Mouse (Mus musculus) cerebellum, adult 2 months (tissue): ENCODE results near the gene Cyren. TPM values are rescaled to one million over a fixed set of nuclear protein-coding genes. Genes with fewer than 3 reads are reported as not detected.

Experiments
- DNase-seq, 2 experiments: peaks; one replicate each; pipeline ENCODE4 v3.0.0; 2021
- H3K27ac ChIP-seq: fragments of 200-500 bp; 2 replicates; pipeline ENCODE4 v1.5.1; 2012; ENCODE audit warnings: low read length, control low read depth, inconsistent platforms; ENCODE audit not compliant: insufficient read depth
- H3K27me3 ChIP-seq: fragments of 200-500 bp; 2 replicates; pipeline ENCODE4 v1.6.1; 2012; ENCODE audit warnings: inconsistent platforms, mild to moderate bottlenecking, low read length, moderate library complexity; ENCODE audit not compliant: control insufficient read depth, insufficient read depth
- H3K4me1 ChIP-seq: fragments of 200-500 bp; 2 replicates; pipeline ENCODE4 v1.6.1; 2011; ENCODE audit warnings: low read length; ENCODE audit not compliant: control insufficient read depth, insufficient read depth
- H3K4me3 ChIP-seq: fragments of 200-500 bp; replicated peaks from 2 replicates; pipeline ENCODE3; 2011; ENCODE audit warnings: mild to moderate bottlenecking, low read depth, low read length, control low read depth; ENCODE audit not compliant: insufficient read depth
- CTCF ChIP-seq: fragments of 200-500 bp; IDR thresholded peaks from 2 replicates; pipeline ENCODE4 v1.5.1; 2011; ENCODE audit warnings: low read depth, mild to moderate bottlenecking, control low read depth, low read length, moderate library complexity, borderline replicate concordance; ENCODE audit not compliant: insufficient read depth
- POLR2A ChIP-seq: fragments of 200-500 bp; IDR thresholded peaks from 2 replicates; pipeline ENCODE4 v1.6.1; 2011; ENCODE audit warnings: low read length, control low read depth, borderline replicate concordance; ENCODE audit not compliant: insufficient read depth
- WGBS: fragments of 180-500 bp; shearing (Covaris S2); methylation state at CpG from one replicate; pipeline ENCODE4 v1.1.7; 2018; 5-methylcytosine and 5-hydroxymethylcytosine counted together
- polyA plus RNA-seq: library from polyadenylated mRNA; depleted of rRNA; stranded (reverse); fragments of >200 nt; gene quantifications from 2 replicates; pipeline ENCODE4 v1.2.3, GENCODE M21; 2012

The Cyren gene
- polyA plus RNA-seq, 1 experiment, result 4.9 TPM

DNA sequence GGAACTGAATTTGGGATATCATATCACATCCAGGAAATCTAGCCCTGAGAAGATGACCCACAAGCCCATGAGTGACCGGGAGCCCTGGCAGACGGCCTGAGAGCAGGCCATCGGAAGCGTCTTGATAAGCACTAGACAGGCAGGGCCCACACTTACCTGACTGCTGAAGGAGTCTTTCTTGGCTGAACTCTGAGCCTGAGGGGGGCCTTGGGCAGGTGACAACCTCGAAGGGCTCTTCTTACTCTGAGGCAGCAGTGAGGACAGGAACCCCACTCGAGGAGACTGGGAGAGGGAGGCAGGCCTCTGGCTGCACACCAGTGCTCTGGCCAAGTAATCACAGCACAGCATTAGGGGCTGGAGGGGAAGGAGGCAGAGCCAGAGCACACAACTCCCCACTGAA is 26.5 kb upstream of the Cyren start:
- 84% methylated on average over 6 of the region's 6 CpGs for WGBS
- peaks cover 7% of the 10 kb centered on the region for H3K4me1 ChIP-seq
- H3K27me3 ChIP-seq, result no peaks in the 10 kb centered on the region
- no peak overlapping the region for H3K27ac ChIP-seq
- no peak overlapping the region for H3K4me3 ChIP-seq
- TF ChIP-seq CTCF (no peak), POLR2A (no peak)
- DNase-seq, result no peak

GRCm38 (mm10) chr6:34903851-34904250 is 26.0 kb upstream of the Cyren start:
- Histone ChIP-seq H3K27ac (no peak overlapping the region), H3K4me1 (peaks cover 7% of the 10 kb centered on the region), H3K4me3 (no peak overlapping the region), H3K27me3 (no peaks in the 10 kb centered on the region)
- no peak for TF ChIP-seq POLR2A
- no peak for TF ChIP-seq CTCF
- DNase-seq, result no peak
- WGBS, result 87% methylated on average over 10 of the region's 10 CpGs

DNA sequence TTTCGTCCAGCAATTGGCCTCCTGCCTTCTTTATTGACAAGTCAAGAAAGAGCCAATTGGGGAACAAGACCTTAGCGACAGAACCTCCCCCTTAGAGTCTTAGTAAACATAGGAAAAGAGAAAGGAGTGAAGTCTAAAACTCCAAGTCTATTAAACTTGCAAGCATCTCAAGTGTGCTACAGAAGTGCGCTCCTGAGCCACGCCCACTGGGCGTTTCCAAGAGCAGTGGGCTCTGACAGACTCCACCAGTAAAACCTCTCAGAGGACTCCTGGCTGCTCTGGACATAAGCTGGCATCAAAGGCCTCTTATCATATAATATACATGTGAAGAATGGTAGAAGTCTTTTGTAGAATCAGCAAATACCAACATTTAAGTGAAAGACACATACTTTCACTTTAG is 25.6 kb upstream of the Cyren start:
- H3K4me1 ChIP-seq, result peaks cover 7% of the 10 kb centered on the region
- WGBS, result 92% methylated on average over 5 of the region's 5 CpGs
- H3K27me3 ChIP-seq, result no peaks in the 10 kb centered on the region
- no peak overlapping the region for H3K27ac ChIP-seq
- no peak overlapping the region for H3K4me3 ChIP-seq
- no peak for DNase-seq
- no peak for TF ChIP-seq POLR2A
- TF ChIP-seq CTCF, result no peak

GRCm38 (mm10) chr6:34902578-34902977 is 24.7 kb upstream of the Cyren start:
- no peak for DNase-seq
- Histone ChIP-seq H3K4me1 (peaks cover 7% of the 10 kb centered on the region), H3K4me3 (no peak overlapping the region), H3K27me3 (no peaks in the 10 kb centered on the region), H3K27ac (no peak overlapping the region)
- 94% methylated on average over 7 of the region's 7 CpGs for WGBS
- TF ChIP-seq CTCF, result no peak
- TF ChIP-seq POLR2A, result no peak

- TF ChIP-seq CTCF (no peak), POLR2A (no peak)
- no peak for DNase-seq
- Histone ChIP-seq H3K4me1 (peaks cover 7% of the 10 kb centered on the region), H3K4me3 (no peak overlapping the region), H3K27me3 (no peaks in the 10 kb centered on the region), H3K27ac (no peak overlapping the region)
- 84% methylated on average over 9 of the region's 9 CpGs for WGBS
These were observed 24.1 kb upstream of the Cyren start for GRCm38 (mm10) chr6:34901911-34902444.

GRCm38 (mm10) chr6:34900990-34901389 is 23.1 kb upstream of the Cyren start:
- Histone ChIP-seq H3K27me3 (no peaks in the 10 kb centered on the region), H3K4me1 (peaks cover 10% of the 10 kb centered on the region), H3K27ac (0 out of 2 replicates have a peak overlapping the region, but pooled peaks have one; percentile 15), H3K4me3 (no peak overlapping the region)
- WGBS, result 34% methylated on average over 2 of the region's 2 CpGs
- TF ChIP-seq POLR2A (no peak), CTCF (no peak)
- peak; percentile 61 to 70 for DNase-seq

- TF ChIP-seq POLR2A, result no peak
- TF ChIP-seq CTCF, result no peak
- Histone ChIP-seq H3K27ac (no peak overlapping the region), H3K27me3 (no peaks in the 10 kb centered on the region), H3K4me1 (peaks cover 14% of the 10 kb centered on the region), H3K4me3 (no peak overlapping the region)
- DNase-seq, result no peak
- 92% methylated on average over 2 of the region's 2 CpGs for WGBS
These were observed 21.3 kb upstream of the Cyren start for GRCm38 (mm10) chr6:34899127-34899526.

DNA sequence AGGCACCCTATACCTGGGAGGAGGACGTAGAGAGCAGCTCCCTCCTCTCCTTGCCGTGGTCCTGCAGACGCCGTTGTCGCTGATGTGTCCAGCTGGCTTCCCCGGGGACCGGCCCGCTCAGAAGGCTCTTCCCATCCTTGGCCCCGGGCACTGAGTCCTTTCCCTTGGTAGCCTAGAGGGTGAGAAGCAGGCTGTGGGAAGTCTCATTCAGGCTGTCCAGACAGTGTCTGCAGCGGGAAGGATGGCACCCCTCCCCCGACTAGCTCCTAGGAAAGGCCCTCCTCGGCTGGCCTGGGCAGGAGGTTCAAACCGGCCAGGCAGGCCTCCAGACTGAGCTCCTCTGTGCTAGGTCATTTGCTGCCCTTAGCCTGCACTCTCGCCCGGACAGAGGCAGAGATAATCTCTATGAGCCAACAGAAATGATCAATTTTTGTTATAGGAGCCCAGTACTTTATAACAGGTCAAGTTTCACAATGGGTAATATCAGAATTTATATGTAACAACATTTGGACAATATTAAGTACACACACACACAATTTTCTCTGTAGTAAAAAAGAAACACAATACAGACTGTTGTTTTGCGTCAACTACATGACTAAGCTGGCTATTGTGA is 18.4 kb upstream of the Cyren start:
- peak in 1 of 2 experiments; percentile 26 for DNase-seq
- 59% methylated on average over 16 of the region's 16 CpGs for WGBS
- TF ChIP-seq POLR2A, result no peak
- no peak for TF ChIP-seq CTCF
- no peak overlapping the region for H3K4me3 ChIP-seq
- no peaks in the 10 kb centered on the region for H3K27me3 ChIP-seq
- H3K4me1 ChIP-seq, result peaks cover 13% of the 10 kb centered on the region
- peak overlapping the region; percentile 10; the same call in 1 of the 2 replicates for H3K27ac ChIP-seq
